Mouse (Mus musculus) megakaryocyte, adult 5-6 weeks (primary cell): Measurements from ENCODE around the gene Galk2. TPM values are rescaled to one million over a fixed set of nuclear protein-coding genes. Genes with fewer than 3 reads are reported as not detected.

ENCODE experiments used
- ATAC-seq: 2 replicates; pipeline ENCODE4 v1.8.0; 2016; ENCODE audit warnings: mild to moderate bottlenecking, inconsistent platforms; ENCODE audit not compliant: poor library complexity, severe bottlenecking
- total RNA-seq, 2 experiments: library from RNA; stranded (forward) in 1 of 2; stranded (reverse) in 1 of 2; fragments of 153-499, 151-499 nt in 1 of 2; fragments of 221-1000, 200-1000 nt in 1 of 2; gene quantifications; 2 replicates each; pipeline versions ENCODE4 v1.2.3 to v1.2.4; 2015 to 2017

Galk2 gene
- total RNA-seq, 2 experiments from 2014 or later, result 21.2 to 39.7 TPM

DNA sequence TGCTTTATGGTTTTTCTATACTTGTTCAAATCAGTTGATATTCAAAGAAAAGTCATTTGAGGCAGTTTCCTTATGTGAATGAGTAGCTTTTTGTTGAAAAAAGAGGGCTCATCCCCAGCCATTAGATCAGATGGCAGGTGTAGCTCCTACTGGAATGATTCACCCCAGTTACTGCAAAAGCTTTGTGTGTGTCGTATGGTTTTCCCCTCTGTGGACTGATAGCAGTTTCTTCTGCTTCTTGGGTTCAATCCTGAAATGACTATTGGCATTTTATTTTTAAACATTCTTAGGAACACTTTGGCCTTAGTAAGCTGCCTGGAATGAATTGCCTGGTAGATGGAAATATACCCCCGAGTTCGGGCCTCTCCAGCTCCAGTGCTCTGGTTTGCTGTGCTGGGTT is 37.4 kb downstream of the Galk2 start:
- no peak for ATAC-seq

- ATAC-seq, result no peak
Observed at GRCm38 (mm10) chr2:125900797-125901410, 42.0 kb downstream of the Galk2 start.

DNA sequence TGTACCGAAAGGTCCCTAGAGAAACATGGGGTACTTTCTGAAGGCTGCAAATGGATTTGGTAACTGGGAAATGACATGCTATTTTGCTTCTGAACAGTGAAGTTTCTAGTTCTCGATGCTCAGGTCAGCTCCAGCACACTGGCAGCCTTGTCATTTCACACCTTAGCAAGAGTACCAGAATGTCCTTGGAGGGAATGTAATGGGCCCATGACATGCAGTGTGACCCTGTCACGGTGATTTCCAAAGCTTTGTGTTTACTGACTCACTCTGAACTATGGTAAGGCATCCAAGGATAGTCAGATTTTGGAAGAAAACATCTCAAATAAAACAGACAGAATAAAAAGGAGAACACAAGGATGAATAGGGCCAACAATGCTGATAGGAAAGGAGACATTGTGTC is 42.5 kb downstream of the Galk2 start:
- ATAC-seq, result no peak

DNA sequence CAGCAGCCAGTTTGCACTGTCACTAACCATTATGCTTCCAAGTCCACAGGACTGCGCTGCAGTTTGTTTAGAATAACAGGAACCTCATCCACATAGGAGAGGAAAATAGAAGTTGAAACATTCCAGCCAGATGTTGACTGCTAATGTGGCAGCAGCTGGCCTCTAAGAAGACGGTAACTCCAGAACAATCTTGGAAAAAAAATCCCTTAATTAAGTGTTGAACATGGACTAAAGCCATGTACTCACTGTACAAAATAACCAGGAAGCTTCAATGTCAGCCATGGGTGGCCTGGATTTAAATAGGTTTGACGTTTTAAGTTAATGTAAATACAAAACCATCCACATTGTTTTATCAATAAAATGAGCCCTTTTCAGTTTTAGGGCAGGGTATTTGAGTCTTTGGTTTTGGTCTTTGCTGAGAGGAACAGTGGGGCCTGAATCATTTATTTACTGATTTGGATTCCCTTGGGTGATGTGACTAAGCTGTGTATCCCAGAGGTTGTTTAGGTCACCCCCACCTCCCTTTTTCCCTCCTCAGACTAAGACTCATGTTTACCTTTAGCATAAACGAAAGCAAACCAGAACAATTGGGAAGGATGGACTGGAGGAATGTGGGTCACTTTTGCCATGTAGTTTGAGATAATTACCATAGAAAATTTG is 47.6 kb downstream of the Galk2 start:
- no peak for ATAC-seq

- ATAC-seq, result no peak
Observed at GRCm38 (mm10) chr2:125907580-125908255, 48.8 kb downstream of the Galk2 start.

DNA sequence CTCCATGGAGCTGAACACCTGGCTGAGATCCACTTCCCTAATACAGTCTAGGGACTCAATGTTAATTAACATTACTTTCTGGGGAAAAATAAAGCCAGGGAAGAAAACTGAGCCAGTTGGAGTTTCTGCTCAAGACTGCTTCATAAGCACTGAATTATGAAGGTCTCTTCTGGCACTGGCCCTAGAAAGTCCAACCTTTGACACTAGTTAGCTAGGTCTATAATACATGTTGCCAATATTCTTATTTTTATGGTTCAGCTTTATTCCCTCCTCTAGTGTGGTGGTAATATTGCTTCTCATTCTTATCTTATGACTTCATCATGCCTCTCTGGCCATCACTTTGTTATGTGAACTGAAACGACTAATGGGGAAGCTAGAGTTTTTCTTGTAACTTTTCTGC is 55.3 kb downstream of the Galk2 start:
- ATAC-seq, result no peak

DNA sequence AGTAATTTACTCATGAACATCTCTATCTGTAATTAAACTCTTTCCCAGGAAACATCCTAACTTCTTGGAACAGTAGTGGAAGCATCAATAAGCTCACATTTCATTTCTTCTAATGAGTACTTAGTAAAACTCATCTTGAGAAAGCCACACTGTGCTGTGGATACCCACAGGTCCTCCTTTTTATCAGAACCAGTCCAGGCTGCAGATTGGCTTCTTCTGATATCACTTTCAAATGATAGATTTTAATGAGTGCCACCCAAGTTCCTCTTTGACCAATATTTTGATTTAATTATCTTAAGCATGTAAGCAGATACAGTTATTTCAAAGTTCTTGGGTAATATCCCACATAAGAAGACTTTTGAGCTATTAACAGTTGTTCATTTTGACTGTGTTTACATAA is 55.8 kb downstream of the Galk2 start:
- no peak for ATAC-seq

GRCm38 (mm10) chr2:125916652-125917296 is 57.9 kb downstream of the Galk2 start:
- no peak for ATAC-seq

GRCm38 (mm10) chr2:125917297-125917679 is 58.4 kb downstream of the Galk2 start:
- no peak for ATAC-seq

DNA sequence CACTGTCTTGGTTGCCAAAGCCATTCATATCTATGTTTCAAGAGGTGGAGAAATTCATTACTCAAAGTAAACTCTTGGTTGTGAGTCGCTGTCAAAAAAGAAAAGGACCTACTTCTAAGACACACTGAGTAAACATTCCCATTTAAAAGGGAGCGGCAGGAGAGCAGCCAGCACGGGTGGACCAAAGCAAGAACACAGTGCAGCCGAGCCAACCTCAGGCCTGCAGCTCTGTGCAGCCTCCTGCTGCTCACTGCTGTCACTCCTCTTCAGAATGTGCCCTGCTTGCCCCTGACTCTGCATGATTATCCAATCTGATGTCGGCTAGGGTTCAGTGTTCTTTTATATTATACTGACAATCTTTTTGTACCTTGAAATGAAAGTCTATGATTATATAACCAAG is 62.4 kb downstream of the Galk2 start:
- ATAC-seq, result no peak

- no peak for ATAC-seq
Observed at GRCm38 (mm10) chr2:125922149-125922548, 63.2 kb downstream of the Galk2 start.

DNA sequence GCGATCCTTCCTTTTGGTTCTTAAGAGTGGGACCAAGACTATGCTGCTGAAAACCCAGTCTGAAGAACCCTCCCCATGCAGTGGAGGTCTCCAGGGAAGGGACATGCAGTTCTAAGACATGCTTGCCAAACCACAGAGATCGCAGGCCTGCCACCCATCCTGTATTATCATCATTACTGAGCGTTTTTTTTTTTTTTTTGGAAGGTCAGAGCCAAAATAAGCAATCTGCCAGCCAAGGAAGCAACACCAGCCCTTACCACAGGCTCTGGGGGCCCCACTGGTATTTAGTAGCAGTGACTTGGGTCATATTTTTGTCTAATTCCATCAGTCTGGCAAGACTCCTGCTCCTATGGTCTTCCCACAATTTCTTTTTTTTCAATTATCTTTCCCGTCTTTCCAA is 64.0 kb downstream of the Galk2 start:
- no peak for ATAC-seq

DNA sequence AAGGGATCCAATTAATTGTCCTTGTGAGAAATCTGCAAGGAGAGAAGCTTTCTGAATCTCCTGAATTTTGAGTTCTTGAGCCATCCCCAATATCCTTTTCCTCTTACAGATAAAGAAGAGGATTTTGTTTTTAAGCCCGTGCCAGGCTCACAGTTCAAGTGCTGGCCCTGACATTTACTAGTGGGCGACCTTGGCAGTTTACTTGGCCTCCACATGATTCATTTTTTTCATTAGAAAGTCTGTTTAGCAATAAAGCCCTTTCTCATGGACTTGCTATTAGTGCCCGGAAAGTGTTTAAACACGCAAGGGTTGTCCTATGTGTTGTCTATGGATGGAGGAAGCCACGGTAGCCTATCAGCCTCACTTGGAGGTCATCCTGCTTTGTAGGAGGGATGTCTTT is 64.4 kb downstream of the Galk2 start:
- ATAC-seq, result no peak

- ATAC-seq, result no peak
Observed at GRCm38 (mm10) chr2:125924554-125924953, 65.6 kb downstream of the Galk2 start.

DNA sequence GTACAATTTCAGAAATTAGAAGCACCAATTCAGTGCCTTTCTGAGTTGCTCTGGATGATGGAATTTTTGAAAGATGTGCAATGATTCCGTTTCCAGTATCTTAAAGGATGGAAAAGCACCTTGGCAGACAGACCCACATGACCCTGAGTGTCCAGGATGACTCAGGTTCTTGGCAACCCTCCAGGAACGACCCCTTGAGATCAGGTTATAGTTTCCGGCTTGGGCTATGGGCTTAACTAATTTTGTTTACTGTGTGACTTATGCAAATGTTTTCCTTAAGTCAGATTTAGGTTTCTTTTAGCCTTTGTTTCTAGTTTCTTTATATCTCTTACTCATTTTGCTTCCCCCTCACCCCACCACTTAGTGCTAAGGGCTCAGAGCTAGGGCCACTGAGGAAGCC is 66.2 kb downstream of the Galk2 start:
- no peak for ATAC-seq

- no peak for ATAC-seq
Observed at GRCm38 (mm10) chr2:125929396-125929795, 70.5 kb downstream of the Galk2 start.

DNA sequence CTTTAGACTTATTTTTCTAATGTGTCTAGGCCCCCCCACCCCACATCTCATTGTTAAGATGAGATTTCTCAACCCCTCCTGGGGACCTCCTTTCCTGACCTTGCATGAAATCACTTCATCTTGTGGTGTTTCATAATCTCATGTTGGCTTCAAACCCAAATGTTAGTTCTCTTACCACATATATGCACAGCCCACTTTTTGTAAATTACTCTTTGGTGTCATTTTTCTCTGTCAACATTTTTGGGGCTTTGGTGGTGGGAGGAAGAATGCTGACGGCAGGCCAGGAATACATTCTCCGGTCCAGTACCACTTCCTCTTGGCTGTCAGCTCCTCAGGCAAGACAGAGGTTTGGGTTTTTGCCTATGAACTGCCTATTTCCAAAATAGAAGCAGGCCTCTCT is 71.0 kb downstream of the Galk2 start:
- peak; percentile 16; the same call in 1 of the 2 replicates for ATAC-seq

- no peak for ATAC-seq
Observed at GRCm38 (mm10) chr2:125931193-125931592, 72.3 kb downstream of the Galk2 start.

DNA sequence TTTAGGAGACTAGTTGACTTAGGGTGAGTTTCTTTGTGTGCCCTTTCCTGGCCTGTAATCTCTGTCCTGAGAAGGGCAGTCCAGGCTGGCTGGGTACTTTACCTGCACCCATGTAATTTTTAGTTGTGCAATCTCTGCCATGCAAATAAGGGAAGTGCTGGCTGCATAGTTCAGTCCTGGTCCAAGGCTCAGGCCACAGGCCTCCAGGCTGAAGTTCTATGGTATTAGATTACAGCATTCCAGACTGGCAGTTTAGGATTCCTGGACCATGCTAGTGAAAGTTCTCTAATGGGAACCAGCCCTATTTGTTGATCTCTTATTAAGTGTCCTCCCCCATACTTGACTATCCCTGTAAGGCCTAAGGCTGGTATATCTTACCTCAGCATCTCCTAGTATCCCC is 73.8 kb downstream of the Galk2 start:
- ATAC-seq, result peak; percentile 77

DNA sequence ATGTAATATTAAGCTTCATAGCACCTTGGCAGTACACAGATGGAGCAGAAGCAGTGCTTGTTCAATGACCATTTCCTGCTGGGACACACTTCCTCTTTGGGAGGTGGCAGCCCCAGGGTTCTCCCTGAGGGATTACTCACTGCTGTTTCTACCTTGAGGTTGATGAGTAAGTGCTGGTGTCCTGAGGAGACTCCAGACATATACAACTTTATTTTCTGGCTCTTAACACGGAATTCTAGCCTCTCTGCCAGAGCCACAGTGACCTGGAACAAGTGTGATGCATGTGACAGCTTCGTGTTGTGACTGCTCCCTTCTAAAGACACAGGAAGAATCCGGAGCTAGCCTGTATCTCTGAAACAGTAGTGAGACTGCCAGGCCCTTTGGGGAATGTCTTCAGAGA is 75.1 kb downstream of the Galk2 start:
- no peak for ATAC-seq

DNA sequence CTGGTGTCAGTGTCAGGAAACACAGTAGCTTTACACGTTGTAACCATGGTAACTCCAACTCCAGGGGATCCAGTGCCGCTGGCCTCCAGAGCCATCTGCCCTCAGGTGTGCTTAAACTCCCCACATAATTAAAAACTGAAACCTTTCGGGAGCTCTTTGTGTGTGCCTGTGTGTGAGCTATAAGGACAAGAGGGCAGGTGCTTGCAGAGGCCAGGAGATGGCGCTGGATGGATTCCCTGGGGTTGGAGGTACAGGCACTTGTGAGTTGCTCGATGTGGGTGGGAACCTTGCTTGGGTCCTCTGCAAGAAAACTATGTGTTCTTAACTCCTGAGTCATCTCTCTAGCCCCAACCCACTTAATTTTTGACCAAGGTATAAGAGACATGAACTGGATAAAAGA is 77.5 kb downstream of the Galk2 start:
- ATAC-seq, result no peak
